Mouse (Mus musculus) kidney, adult 2 months (tissue): Measurements from ENCODE around the gene Rpe65.

Source experiments
- CTCF ChIP-seq: fragments of 200-500 bp; conservative IDR thresholded peaks from 2 replicates; pipeline ENCODE4 v1.5.1; 2011; ENCODE audit warnings: low read depth, mild to moderate bottlenecking, control low read depth, low read length, moderate library complexity, mixed read lengths; ENCODE audit not compliant: insufficient read depth, insufficient read length
- POLR2A ChIP-seq: fragments of 200-500 bp; IDR thresholded peaks from one replicate; pipeline ENCODE4 v1.6.1; 2011; ENCODE audit warnings: low read depth, low read length, control low read depth

DNA sequence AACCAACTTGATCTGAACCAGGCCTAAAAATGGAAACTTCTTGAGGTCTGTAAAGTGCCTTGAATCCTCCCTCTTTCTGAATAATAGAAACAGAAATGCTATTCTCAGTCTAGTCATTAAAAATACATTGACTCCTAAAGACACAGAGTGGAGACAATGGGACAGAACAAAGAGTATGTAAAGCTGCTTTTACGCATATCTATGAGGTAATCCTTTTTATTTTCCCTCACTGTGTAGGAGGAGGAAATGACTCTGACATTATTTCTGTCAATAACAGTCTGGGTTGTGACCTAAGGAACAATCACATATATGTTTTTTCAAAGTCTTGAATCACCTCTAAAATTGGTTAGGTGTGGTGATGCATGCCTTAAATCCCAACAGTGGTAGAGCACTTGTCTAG lies 16.0 kb downstream of the Rpe65 start:
- TF ChIP-seq CTCF, result no peak
- no peak for TF ChIP-seq POLR2A
